ENCODE assay signal across 8 mouse cellular contexts in genomic region chr10:76271238-76271637, GRCm38 (mm10). TPM values are rescaled to one million over a fixed set of nuclear protein-coding genes. Genes with fewer than 3 reads are reported as not detected.
DNase-seq lines count a peak whose midpoint lies in the region; ATAC-seq and TF ChIP-seq lines count a peak whose summit lies in the region.

No protein-coding gene starts in this region.

- ATAC-seq in G1E (ENCODE audit: extremely low read depth, insufficient number of reproducible peaks, low FRiP score, poor library complexity, severe bottlenecking), result no peak
- ATAC-seq in embryonic facial prominence, embryonic 14.5 days (ENCODE audit: low read depth), result no peak
- no peak for ATAC-seq in forebrain, embryonic 13.5 days

- WGBS in embryonic facial prominence, embryonic 14.5 days, result 32% methylated on average over 8 of the region's 8 CpGs
- 53% methylated on average over 8 of the region's 8 CpGs for WGBS in forebrain, embryonic 13.5 days

- no peaks in the 10 kb centered on the region for H3K4me1 ChIP-seq in G1E (ENCODE audit: insufficient read depth, low read depth, low read length)
- H3K4me1 ChIP-seq in embryonic facial prominence, embryonic 14.5 days (ENCODE audit: control insufficient read depth, insufficient read depth, low read length), result no peaks in the 10 kb centered on the region
- no peaks in the 10 kb centered on the region for H3K4me1 ChIP-seq in forebrain, embryonic 13.5 days

- H3K27ac ChIP-seq in embryonic facial prominence, embryonic 14.5 days (replicated peaks; ENCODE audit: low read depth, low read length), result no peak overlapping the region
- H3K27ac ChIP-seq in forebrain, embryonic 13.5 days, result no peak overlapping the region

- peak overlapping the region; percentile 2; the same call in 1 of the 2 replicates for H3K9ac ChIP-seq in embryonic facial prominence, embryonic 14.5 days (ENCODE audit: low read depth, low read length)
- no peak overlapping the region for H3K9ac ChIP-seq in forebrain, embryonic 13.5 days

- DNase-seq in heart, postnatal 10 days, result peak; percentile 36 to 55
- DNase-seq in heart, postnatal 25 days (ENCODE audit: low spot score), result no peak
- DNase-seq in 416B (ENCODE audit: low read depth), result peak; percentile 70
- no peak for DNase-seq in G1E (ENCODE audit: low spot score)
- peak; percentile 20 for DNase-seq in embryonic facial prominence, embryonic 14.5 days (ENCODE audit: low spot score)
- peak; percentile 69 for DNase-seq in lung, postnatal 36 days
- peak; percentile 69 for DNase-seq in thymus, postnatal 14 days

- intact Hi-C loops in heart, postnatal 10 days (cut with DNase I), result loop anchor here (1.0 kb wide), 1 partner anchor 10 kb away; no protein-coding TSS in a partner anchor
- intact Hi-C loops in heart, postnatal 25 days (cut with DNase I), result no loop called here

- no peaks in the 10 kb centered on the region for H3K9me3 ChIP-seq in G1E (replicated peaks)
- H3K9me3 ChIP-seq in embryonic facial prominence, embryonic 14.5 days (ENCODE audit: control insufficient read depth, low read length), result no peaks in the 10 kb centered on the region
- no peaks in the 10 kb centered on the region for H3K9me3 ChIP-seq in forebrain, embryonic 13.5 days (replicated peaks)

- peaks cover 5% of the 10 kb centered on the region; the same call in 1 of the 2 replicates for H3K27me3 ChIP-seq in G1E (ENCODE audit: insufficient read depth, low read length)
- no peaks in the 10 kb centered on the region for H3K27me3 ChIP-seq in embryonic facial prominence, embryonic 14.5 days (replicated peaks; ENCODE audit: control insufficient read depth, insufficient read depth, low read length)
- no peaks in the 10 kb centered on the region for H3K27me3 ChIP-seq in forebrain, embryonic 13.5 days

- TF ChIP-seq CTCF in G1E (IDR thresholded peaks at IDR 0.05; ENCODE audit: low read depth, low read length), result 0 out of 2 replicates have a peak, but pooled peaks have one; percentile 17

- no peak overlapping the region for H3K4me3 ChIP-seq in G1E (ENCODE audit: low read depth, low read length)
- no peak overlapping the region for H3K4me3 ChIP-seq in embryonic facial prominence, embryonic 14.5 days (ENCODE audit: low read depth, low read length)
- H3K4me3 ChIP-seq in forebrain, embryonic 13.5 days, result no peak overlapping the region

- no peak overlapping the region for H3K4me2 ChIP-seq in embryonic facial prominence, embryonic 14.5 days (ENCODE audit: low read depth, low read length)
- no peak overlapping the region for H3K4me2 ChIP-seq in forebrain, embryonic 13.5 days

- H3K36me3 ChIP-seq in G1E (replicated peaks), result no peaks in the 10 kb centered on the region
- H3K36me3 ChIP-seq in embryonic facial prominence, embryonic 14.5 days (ENCODE audit: control insufficient read depth, insufficient read depth, low read length), result peaks cover 93% of the 10 kb centered on the region
- H3K36me3 ChIP-seq in forebrain, embryonic 13.5 days (ENCODE audit: poor library complexity, severe bottlenecking), result peaks cover 92% of the 10 kb centered on the region

RNA-seq across cellular contexts. Expression of gene S100b, which starts 17.6 kb away (rescaled TPM):
- 1 to 10 TPM; 3.2 to 7.7 TPM for total RNA-seq in heart, postnatal 10 days (2021)
- 1 to 10 TPM; 1.5 to 1.6 TPM for total RNA-seq in heart, postnatal 25 days (2021)
- total RNA-seq in G1E (2014; fragmentation: Nextera tagmentation) (not detected in 2 replicates), G1E (2017) (0.12 TPM in 1 of 2 replicates, not detected in the other)
- polyA plus RNA-seq in G1E (2012), result not detected in 2 replicates
- 12.9 and 14.6 TPM in 2 replicates for polyA plus RNA-seq in embryonic facial prominence, embryonic 14.5 days (2014; fragmentation: Nextera tagmentation; extraction: Ambion mirVana)
- 0.47 TPM in 1 of 2 replicates, not detected in the other for polyA plus RNA-seq in forebrain, embryonic 13.5 days (2015; fragmentation: Nextera tagmentation; extraction: Ambion mirVana)

RNA-seq across cellular contexts. Expression of gene Prmt2, which starts 33.6 kb away (rescaled TPM):
- 10 to 100 TPM; 16.5 to 21.9 TPM for total RNA-seq in heart, postnatal 10 days (2021)
- 10 to 100 TPM; 10.7 to 10.8 TPM for total RNA-seq in heart, postnatal 25 days (2021)
- total RNA-seq in G1E (2014; fragmentation: Nextera tagmentation) (2.1 and 2.2 TPM in 2 replicates), G1E (2017) (2.9 and 4.1 TPM in 2 replicates)
- polyA plus RNA-seq in G1E (2012), result 1.0 and 1.4 TPM in 2 replicates
- 68.7 and 71.5 TPM in 2 replicates for polyA plus RNA-seq in embryonic facial prominence, embryonic 14.5 days (2014; fragmentation: Nextera tagmentation; extraction: Ambion mirVana)
- polyA plus RNA-seq in forebrain, embryonic 13.5 days (2015; fragmentation: Nextera tagmentation; extraction: Ambion mirVana), result 173 and 181 TPM in 2 replicates

Comparison
In these comparisons a context has a peak if more than half of its experiments do, and no peak if none do; other contexts are left out.
1. DNase-seq: peak in heart, postnatal 10 days (2 of 2), 416B (single experiment), embryonic facial prominence, embryonic 14.5 days (single experiment), lung, postnatal 36 days (single experiment) and thymus, postnatal 14 days (single experiment); none in heart, postnatal 25 days (single experiment) and G1E (single experiment).